Mouse (Mus musculus): ENCODE results near the gene Gm11937.

- no peak for TF ChIP-seq CTCF (IDR thresholded peaks at IDR 0.05)
- TF ChIP-seq EP300 (IDR thresholded peaks at IDR 0.05), result no peak
Measured at GRCm38 (mm10) chr11:99628138-99628537, 18.1 kb upstream of the Gm11937 start, which contains the start of gene Krtap4-1.
